Mouse (Mus musculus) right cerebral cortex, postnatal 10 days (tissue): ENCODE data around the gene Lcn9.
"Not testable (repeated sequence)": the region's sequence is repeated elsewhere in the genome, so short reads cannot be mapped to it uniquely, and the experiment has no call there.

ENCODE experiments used
- DNase-seq, 2 experiments: peaks; one replicate each; pipeline ENCODE4 v3.0.0; 2021; ENCODE audit warnings: low spot score in 2 of 2

Gene Lcn9

DNA sequence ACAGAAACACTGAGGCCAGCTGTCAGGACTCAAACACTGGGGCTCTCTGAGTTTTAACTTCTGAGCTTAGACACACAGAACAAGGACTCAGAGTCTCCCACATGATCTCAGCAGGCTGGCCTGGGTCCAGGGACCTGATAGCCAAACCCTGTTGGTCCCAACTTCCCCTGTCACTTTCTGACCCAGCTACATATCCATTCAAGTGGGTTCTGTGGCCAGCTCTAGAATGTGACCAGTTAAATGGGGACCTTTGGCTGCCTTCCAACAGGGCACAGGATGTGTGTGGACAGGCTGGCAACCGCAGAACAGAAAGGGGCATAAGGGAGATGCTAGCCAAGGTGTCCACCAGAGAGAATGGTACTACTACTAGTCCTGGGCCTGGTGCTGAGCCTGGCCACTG, at the start of gene Lcn9:
Gene Lcn9, plus strand, starts transcription at position 348 of the 400 bp plus-strand sequence.
- DNase-seq, result peak; percentile 51 to 57

- no peak for DNase-seq
Measured at GRCm38 (mm10) chr2:25773507-25773906, 49.4 kb upstream of the Lcn9 start.

- no peak for DNase-seq
Measured at GRCm38 (mm10) chr2:25774640-25775039, 48.3 kb upstream of the Lcn9 start.

GRCm38 (mm10) chr2:25775991-25776390, 47.0 kb upstream of the Lcn9 start:
- no peak for DNase-seq

DNA sequence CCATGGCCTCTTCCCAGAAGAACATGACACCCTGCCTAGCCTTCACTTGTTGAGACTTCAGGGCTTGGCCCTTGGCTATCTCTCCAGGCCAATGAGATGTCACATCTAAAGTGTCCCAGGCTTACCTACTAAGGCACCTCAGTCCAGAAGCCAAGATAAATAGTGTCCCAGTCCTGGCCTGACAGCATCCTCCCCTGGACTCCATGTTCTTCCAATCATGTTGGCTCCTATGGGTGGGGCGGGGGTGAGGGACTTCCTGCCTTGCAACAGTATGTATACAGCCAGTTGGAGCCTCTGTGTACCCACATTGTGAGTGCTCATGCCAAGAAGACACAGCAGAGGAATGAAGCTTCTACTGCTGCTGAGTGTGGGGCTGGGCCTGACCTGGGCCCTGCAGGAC, 46.2 kb upstream of the Lcn9 start, which contains the start of gene Lcn11:
Gene Lcn11, plus strand, starts transcription at position 301 of the 400 bp plus-strand sequence.
- DNase-seq, result no peak

- DNase-seq, result no peak
Measured at GRCm38 (mm10) chr2:25779076-25779475, 43.9 kb upstream of the Lcn9 start.

- no peak for DNase-seq
Measured at GRCm38 (mm10) chr2:25780921-25781320, 42.0 kb upstream of the Lcn9 start.

- DNase-seq, result no peak
Measured at GRCm38 (mm10) chr2:25781957-25782356, 41.0 kb upstream of the Lcn9 start, which contains the start of gene Gm13539. TSS of gene Gm13539 (plus strand) at chr2:25782257.

DNA sequence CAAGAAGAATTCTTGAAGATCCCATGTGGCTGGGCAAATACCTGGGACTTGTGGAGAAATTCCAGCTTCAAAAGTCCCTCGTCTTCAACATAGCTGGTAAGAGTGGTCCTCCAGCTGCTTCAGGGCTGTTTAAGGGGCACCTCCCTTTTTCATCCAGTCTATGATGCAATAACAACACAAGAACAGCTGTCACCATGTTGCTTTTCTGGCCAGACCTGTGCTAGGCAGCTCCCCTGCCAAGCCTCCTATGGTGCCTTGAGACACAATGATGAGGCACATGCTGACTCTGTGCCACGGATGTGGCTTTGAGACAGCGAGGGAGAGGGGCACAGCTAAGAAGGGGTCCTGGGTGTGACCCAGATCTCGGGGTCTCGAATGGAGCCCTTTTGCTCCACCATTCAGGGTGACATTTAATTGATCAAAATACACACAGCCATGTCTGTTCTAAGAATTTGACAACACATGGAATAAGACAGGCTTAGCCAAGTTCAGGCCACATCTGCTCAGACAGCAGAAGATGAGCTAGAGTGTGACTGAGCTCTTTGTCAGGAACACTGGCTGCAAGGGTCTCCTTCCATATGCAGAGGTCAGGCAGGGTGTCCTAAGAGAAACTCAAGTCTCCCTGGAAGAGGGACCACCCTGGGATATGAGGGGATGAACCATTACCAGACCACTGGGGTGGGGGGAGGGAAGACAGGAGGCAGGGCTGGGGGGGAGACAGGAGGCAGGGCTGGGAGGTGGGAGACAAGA, 37.2 kb upstream of the Lcn9 start:
- DNase-seq, result no peak

GRCm38 (mm10) chr2:25789092-25789491, 33.9 kb upstream of the Lcn9 start:
- DNase-seq, result no peak

- DNase-seq, result no peak
Measured at GRCm38 (mm10) chr2:25797635-25798034, 25.3 kb upstream of the Lcn9 start.

DNA sequence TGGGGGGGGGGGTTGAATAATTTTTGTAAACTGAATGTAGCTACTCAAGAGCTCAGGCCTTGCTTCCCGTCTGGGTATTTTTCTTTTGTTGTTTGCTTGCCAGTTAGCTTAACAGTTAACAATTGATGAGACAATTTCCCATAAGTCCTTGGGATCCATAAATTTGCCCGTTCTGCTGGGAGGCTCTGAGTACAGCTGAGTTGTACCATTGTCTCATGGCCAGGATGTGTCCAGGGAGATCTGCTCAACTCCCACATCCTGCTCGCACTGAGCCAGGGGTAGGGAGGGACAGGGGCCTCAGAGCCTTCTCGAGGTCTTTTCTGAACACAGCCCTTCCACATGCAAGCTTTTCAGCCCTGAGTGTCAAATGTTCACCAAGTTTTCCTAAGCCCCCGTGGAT, 24.9 kb upstream of the Lcn9 start:
- no peak for DNase-seq

DNA sequence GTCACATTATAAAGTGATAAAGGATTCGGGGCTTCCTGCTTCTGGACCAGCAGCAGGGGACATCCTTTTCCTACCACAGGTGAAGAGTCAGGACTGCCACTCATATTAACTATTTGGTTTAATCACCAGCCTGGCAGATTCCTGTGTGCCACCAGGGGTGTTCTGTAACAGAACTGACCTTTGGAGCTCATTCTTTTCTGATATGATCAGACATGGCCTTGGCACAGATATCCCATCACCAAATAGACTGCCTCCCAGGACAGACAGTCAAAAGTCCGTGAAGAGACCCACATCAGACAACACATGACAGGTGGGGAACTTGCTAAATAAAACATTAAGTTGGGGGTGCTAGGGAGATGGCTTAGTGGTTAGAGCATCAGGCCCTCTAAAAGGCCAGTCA, 11.2 kb upstream of the Lcn9 start:
- DNase-seq, result no peak

DNA sequence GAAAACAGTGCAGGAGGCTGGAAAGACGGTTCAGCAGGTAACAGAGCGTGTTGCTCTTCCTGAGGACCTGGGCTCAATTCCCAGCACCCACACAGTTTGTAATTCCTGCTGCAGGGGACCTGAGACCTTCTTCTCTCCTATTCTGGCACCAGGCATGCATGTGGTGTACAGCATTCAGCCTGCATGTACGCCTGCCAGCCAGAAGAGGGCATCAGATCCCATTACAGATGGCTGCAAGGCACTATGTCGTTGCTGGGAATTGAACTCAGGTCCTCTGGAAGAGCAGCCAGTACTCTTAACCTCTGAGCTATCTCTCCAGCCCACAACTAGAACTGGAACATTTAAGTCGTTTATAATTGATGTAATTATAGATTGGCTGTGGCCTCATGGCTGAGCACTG, 9.6 kb upstream of the Lcn9 start:
- no peak for DNase-seq

DNA sequence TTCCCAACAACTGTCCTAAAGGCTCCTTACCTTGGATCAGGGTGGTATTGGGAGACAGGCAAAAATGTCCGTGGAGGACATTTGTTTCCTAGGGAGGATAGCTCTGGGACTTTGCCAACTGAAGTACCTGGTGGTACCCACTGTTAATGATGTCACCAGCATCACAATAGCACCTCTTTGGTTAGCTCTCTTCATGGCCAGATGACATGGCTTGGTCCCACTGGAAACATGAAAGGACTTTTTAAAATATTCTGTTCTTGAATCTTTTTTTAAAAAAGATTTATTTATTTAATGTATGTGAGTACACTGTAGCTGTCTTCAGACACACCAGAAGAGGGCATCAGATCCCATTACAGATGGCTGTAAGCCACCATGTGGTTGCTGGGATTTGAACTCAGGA, 7.2 kb upstream of the Lcn9 start, which contains the start of gene Glt6d1:
Gene Glt6d1, minus strand, starts transcription at position 101 of the 400 bp plus-strand sequence.
- not testable (repeated sequence) for DNase-seq

GRCm38 (mm10) chr2:25824751-25825150, 1.8 kb downstream of the Lcn9 start:
- no peak for DNase-seq

DNA sequence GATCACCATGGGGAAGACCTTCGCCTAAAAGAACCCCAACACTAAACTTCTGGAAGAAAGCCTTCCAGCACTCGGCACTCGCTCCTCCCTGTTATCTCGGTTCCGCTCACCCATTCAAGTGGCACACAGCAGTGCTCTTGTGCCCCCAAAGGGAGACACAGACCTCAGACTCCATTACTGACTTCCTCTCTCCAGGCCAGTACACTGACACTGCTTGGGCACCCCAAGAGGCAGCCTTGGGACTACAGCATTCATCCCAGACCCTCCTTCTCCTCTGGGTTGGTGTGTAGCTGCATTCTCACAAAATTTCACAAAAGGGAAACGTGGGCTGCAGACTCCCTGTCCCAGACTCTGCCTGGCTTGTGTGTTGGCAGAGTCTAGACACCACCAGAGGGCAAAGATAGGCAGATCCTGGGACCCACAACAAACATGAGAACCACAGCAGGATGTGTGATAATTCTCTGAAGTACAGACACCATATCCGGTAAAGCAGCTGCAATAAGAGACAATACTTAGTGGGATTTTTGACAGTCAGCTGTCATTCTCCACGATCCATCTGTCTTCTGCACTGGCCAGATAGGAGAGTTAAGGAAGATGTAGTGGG, 5.5 kb downstream of the Lcn9 start:
- DNase-seq, result no peak

- no peak for DNase-seq
Measured at GRCm38 (mm10) chr2:25830786-25831185, 7.8 kb downstream of the Lcn9 start.

GRCm38 (mm10) chr2:25836291-25836690, 13.3 kb downstream of the Lcn9 start:
- peak; percentile 81 to 85 for DNase-seq

GRCm38 (mm10) chr2:25842161-25842560, 19.2 kb downstream of the Lcn9 start:
- DNase-seq, result no peak

- DNase-seq, result peak; percentile 59 to 65
Measured at GRCm38 (mm10) chr2:25842758-25843157, 19.8 kb downstream of the Lcn9 start.

DNA sequence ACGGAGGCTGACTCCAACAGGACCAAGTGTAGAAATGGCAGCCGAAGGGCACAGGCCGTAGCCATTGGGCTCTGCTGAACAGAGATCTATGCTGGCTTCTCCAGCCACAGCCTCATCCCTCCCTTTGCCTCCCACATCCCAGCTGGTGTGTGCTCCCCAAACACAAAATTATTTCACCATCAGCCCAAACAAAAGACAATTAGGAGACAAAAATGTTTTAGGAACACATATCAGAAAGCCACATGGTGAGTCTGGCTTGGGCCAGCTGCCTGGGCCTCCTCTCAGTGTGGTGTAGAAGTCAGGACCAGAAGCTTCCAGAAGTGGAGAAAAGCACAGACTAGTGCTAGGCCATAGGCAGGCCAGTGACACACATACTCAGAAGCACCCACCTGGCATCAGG, 21.1 kb downstream of the Lcn9 start:
- no peak for DNase-seq

GRCm38 (mm10) chr2:25846516-25846915, 23.6 kb downstream of the Lcn9 start:
- DNase-seq, result no peak
